Mouse (Mus musculus) right cerebral cortex, postnatal 36 days (tissue): ENCODE data around the gene Dkk3.
A peak's percentile ranks its signal among the peaks of the same experiment; 100 is the strongest.
"Not testable (repeated sequence)": the region's sequence is repeated elsewhere in the genome, so short reads cannot be mapped to it uniquely, and the experiment has no call there.

Experiments used
- DNase-seq, 2 experiments: peaks; one replicate each; pipeline ENCODE4 v3.0.0; 2022; ENCODE audit warnings: low spot score in 2 of 2, mixed read lengths in 1 of 2

Gene Dkk3

GRCm38 (mm10) chr7:112130660-112131059 lies 28.2 kb downstream of the Dkk3 start:
- no peak for DNase-seq

DNA sequence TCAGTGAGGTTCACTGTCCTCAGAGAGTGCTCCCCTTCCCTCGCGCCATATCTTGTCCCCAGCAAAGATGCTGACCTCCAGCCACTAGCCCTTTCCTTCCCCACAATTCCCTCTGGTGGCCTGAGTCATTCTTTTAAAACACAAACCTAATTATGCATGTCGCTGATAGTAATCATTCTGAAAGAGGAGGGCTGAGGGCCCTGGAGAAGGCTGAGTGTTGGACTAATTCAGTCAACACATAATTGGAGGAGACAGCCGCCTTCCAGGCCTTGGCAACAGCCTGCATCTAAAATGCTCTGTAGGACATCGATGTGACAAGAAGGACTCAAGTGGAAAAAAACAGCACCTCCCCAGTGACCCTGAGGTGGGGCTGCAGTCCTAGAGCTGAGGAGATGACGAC lies 29.0 kb downstream of the Dkk3 start:
- no peak for DNase-seq

DNA sequence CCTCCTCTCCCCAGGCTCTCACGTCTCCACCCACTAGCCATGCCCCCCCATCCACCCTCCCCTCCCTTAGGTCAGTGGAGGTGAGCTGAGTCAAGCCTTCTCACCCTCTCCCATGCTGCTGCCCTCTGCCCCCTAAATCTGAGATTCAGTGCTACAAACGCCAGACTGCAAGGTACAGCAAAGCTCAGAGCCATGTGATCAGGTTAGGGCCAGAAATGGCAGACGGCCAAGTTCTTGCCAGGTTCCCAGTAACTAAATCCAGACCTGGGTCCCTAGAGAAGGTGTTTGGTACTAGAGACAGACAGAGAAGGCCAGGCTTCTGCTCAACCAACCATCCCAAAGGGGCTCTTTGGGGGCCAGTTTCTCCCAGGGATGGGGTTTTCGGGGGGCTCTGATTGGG lies 30.0 kb downstream of the Dkk3 start:
- no peak for DNase-seq

DNA sequence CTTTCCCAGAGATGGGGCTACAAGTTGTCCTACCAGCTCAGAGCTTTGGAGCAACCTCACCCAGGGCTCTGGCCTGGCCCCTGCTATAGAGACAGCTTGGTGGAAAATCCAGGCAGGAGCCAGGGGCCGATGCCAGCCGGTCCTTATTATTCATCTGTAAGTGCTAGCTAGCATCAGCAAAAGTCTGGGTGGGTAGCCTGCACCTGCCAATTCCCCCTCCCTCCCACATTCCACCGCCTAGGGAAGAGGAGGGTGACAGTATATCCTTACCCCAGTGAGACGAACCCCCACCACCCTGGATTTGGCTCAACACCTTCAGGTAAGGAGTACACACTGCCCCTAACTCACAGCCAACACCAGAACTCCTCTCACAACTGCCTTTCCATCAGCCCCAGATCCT lies 30.9 kb downstream of the Dkk3 start:
- no peak for DNase-seq

DNA sequence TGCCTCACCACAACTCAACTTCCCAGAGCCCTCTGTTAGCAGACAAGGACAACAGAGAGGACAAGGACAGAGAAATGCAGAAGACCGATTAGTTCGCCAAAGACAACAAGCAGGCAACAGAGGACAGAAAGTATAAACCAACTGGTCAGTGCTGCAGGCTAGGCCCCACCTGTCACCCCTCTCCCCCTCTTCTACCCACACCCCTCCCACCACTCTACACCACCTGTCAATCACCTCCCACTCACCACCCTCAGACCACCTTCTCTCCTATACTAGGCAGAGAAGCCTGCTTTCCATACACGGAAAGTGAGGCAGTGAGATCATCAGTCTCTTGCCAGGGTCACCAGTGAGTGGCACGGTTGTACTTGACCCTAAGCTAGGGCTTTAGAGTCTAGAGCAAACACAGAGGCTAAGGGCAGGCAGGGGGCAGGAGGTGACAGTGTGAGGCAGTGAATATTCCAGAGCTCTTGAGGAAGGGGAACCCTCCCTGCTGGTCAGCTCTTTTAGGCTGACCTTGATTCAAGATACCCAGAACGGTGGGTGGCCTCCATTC lies 31.7 kb downstream of the Dkk3 start:
- DNase-seq: no peak

DNA sequence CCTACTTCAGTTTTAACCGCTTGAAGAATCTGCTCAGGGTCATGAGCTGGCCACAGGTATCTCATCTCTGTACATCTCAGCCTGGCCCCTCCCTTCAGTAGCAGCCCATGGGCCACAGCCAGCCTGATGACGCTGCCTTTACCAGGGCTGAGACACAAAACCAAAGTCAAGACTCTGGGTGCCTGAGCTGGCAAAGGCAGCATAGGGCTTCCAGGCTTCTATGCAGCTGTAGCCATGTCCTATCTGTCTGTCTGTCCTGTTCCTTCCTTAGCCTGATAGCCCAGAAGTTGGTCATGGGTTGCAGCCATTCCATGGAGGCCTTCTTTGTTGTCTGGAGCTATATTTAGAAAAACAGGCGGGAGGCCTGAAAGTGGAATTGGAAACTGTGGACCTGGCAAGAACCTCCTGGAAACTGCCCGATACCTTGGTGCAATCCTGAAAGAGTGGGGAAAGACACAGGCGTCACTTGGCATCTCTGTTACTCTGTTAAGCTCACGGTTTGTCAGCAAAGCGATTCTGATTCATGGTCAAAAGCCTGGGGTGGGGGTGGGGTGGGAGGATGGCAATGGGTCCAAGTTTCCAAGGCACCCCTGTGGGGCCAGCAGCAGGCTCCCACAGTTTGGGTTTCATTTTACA lies 33.1 kb downstream of the Dkk3 start:
- no peak for DNase-seq

DNA sequence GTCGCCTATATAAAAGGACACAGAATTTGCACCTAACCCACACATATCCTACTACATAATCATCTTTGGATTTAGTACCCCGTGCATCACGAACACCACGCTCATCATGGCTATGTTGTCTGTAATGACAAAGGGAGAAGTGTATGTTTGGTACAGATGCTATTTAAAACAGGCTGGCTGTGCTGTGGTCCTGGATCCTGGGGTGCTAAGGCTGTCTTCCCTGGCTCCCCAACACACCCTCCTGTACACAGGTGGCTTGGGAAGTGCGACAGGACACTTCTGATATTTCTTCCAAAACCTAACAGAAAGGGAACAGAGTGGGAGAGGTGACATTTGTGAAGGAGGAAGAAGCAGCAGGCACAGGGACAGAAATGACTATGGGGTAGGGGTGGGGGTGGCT lies 35.2 kb downstream of the Dkk3 start:
- peak; percentile 62 to 73 for DNase-seq

DNA sequence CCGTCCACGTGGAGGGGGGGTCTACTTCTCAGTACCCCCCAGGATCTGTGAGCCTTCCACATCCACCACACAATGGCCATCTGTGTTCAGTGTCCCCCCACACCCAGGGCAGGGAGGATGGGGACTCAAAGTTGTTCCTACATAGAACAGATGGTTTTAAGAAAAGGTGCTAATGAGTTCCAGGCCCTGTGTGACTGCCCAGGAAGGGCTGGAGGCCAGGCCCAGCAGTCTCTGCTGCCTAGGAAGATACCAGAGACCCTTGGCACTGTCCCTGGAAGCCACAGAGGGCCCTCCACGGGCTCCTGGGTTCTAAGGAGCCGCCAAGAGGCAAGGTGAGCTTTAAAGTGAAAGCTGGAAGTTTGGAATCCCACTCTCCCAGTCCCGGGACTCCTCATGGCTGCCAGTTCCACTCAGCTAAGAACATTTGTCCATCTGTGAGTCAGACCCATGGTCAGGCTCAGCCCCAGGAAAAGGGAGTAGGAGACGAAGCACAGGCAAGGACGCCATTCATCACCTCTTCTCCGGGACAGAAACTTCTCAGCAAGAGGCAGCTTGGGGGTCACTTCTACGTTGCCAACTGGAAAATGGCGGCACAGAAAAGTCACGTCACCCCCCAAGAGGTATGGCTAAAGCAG lies 36.9 kb downstream of the Dkk3 start:
- DNase-seq: no peak

GRCm38 (mm10) chr7:112120861-112121810 lies 37.7 kb downstream of the Dkk3 start:
- DNase-seq: no peak

DNA sequence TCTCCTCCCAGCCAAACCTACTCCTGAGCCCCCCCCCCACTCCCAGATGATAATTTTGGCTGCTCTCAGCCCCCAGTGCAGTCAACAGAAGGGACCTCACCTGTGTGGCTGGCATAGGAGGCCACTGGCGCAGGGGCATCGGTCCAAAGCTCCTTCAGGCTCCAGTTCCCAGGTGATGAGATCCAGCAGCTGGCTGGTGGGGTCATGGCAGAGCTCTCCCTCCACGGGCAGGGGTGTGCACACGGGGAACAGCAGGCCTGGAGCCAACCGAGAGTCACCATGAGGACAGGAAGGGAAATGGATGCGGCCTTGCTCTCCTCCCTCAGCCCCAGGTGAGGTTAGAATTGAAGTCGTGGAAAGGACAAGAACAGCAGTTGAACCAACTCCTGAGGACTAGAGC lies 39.6 kb downstream of the Dkk3 start:
- no peak for DNase-seq

GRCm38 (mm10) chr7:112118086-112118485 lies 40.8 kb downstream of the Dkk3 start:
- DNase-seq: no peak

DNA sequence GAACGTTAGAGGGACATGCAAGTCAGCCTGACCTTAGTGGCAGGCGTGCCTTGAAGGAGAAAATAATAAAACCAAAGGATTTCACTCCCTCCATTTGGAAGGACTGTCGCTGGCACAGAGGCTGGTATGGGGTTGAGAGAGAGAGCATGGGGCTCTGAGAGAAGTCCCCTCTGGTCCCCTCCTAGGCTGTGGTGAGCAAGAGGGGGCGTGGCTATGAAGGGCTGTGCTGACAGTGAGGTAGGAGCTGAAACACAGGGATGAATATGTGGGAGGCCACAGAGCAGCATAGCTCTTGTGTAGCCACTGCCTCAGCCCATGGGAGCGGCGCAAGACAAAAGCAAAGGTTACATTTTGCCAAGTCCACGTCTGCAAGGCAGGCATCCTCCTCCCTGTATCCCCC lies 41.4 kb downstream of the Dkk3 start:
- no peak for DNase-seq

DNA sequence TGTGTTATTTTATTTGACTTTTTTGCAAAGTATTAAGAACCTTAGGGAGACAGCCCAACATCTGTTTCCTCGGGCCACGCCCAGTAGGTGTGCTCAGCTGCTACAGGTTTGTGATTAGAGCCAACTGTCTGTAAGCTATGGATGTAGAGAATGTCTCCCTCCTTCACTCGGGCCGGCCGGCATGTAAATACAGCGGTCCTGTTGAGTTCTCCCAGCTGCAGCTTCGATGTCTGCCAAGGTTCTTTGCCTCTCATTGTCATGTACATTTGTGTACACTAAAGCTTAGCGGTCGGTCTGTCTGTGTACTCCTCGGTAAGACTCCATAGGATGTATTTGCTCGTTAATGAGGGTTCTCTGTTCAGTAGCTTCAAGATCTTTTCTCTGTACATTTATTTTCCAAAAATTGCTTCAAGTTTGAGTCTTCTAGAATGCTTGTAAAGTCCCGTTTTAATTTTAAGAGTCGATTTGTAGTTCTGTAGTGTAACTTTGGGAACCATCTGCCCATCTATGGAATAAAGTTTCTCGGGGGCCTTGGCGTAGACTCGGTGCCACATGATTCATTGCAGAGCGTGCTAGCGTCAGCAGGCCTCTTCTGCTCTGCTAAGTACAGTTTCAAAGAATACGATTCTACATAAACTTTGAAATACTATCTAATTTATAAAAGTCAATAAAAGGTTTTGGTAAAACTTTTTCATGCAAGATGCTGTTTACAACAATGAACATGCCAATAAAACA lies 48.1 kb downstream of the Dkk3 start:
- no peak for DNase-seq

DNA sequence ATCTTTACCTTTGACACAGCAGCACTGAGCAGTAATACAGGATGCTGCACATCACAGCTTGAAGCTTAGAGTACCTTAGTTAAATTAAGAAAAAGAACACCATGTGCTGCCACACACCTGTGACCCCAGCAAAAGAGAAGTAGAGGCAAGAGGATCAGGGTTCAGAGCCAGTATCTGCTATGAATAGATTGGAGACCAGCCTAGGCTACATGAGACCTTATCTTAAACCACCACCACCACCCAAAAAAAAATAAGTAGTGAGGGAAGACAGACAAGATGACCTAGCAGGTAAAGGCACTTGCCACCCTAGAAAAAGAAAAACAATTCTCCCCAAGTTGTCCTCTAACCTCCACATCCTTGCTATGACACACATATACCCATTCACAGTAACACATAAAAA lies 50.1 kb downstream of the Dkk3 start:
- DNase-seq: no peak

GRCm38 (mm10) chr7:112103816-112104215 lies 55.0 kb downstream of the Dkk3 start:
- DNase-seq: no peak

DNA sequence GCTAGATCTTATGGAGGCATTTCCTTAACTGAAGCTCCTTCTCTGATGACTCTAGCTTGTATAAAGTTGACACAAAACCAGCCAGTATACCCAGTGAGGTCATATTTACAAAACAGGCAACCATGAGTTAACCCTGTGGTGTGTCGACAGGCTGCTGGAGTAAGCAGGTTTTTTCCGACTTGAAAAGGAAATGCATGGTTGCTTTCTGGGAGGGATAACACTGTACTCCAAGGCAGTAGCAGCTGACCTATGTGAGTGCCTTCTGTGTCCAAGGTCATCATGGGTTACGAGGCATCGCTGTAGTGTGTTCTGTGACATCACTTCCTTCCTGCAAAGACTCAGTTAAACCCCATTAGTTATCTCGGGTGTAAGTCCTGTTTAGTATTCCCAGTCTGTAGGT lies 55.9 kb downstream of the Dkk3 start:
- no peak for DNase-seq

- DNase-seq: no peak
These were observed 58.0 kb downstream of the Dkk3 start for GRCm38 (mm10) chr7:112100887-112101286.

- not testable (repeated sequence) for DNase-seq
These were observed 63.9 kb downstream of the Dkk3 start for GRCm38 (mm10) chr7:112094923-112095322.

DNA sequence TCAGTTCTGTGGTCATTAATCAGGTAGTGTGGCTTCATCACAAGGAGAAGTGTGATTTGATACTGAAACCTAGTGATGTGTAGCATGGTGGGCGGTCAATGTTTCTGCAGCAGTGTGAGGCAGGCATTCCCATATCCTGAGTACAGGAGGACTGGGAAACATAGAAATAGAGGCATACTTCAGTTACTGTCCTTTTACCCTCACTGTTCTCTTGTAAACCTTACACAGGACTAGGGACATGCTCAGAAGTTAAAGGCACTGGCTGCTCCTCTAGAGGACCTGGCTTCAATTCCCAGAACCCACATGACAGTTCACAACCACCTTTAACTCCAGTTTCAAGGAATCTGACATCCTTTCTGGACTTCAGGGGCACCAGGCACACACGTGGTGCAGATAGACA lies 72.7 kb downstream of the Dkk3 start:
- DNase-seq: no peak

- DNase-seq: peak; percentile 56 to 73
These were observed 73.8 kb downstream of the Dkk3 start for GRCm38 (mm10) chr7:112085062-112085461.

DNA sequence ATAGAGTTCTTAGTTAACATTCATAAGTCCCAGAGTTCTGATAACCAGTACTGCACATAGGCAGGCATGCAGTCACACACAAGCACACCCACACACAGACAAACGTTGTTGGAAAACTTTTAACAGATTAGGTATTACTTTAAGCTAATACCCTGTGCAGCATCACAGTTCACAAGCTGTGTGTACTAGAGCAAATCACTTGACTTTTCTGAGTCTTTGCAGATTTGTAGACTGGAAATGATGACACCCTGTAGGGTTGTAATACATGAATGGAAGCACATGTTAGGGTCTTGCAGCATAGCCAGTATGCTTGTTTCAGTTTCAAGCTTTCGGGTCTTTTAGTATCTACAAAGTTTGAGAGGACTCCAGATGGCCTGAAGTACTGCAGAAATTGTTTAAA lies 74.6 kb downstream of the Dkk3 start:
- DNase-seq: no peak

GRCm38 (mm10) chr7:112082636-112083035 lies 76.2 kb downstream of the Dkk3 start:
- no peak for DNase-seq
